Mouse (Mus musculus): ENCODE measurements around the gene Cyp24a1.

DNA sequence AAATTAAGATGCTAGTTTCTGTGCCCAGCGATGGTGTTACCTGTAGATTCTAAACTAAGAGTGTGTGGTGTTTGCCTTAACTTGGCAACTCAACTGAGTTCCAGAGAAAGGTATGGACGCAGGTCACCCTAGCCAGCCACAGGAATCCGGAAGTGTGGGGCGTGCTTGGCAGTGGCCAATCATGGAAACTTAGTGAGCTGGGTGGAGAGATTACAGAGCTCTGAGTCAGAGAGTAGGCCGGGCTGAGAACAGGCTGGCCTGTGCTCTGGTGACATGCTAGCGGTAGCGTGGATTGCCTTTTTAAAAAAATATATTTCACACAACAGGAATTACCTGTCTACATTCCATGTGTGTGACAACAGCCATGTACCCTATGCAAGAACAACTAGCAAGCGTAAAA lies 29.6 kb upstream of the Cyp24a1 start:
- TF ChIP-seq CTCF (IDR thresholded peaks at IDR 0.05; ENCODE audit: insufficient read depth, low read depth, low read length): no peak
- TF ChIP-seq POLR2A (IDR thresholded peaks at IDR 0.05; ENCODE audit: insufficient read depth, low read depth, low read length): no peak

Measured in olfactory bulb, adult 2 months (tissue).